Mouse (Mus musculus): ENCODE data around the gene Zbtb7a.
"Not testable (repeated sequence)": the region's sequence is repeated elsewhere in the genome, so short reads cannot be mapped to it uniquely, and the experiment has no call there.

DNA sequence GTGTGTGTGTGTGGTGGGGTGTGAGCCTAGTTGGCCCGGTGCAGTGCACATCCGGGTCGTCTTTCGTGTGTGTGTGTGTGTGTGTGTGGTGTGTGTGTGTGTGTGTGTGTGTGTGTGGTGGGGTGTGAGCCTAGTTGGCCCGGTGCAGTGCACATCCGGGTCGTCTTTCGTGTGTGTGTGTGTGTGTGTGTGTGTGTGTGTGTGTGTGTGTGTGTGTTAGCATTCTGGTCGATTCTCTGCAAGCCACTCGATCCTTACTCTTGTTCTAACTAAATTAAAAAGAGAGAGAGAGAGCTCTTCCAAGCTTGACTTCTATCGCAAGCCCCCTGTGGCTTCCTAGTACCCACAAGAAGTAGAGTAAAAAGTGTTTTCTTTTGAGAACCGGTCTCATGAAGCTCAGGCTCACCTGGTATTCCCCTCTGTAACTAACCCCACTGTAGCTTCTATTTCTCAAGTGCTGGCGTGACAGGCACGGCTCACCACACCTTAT, 34.4 kb downstream of the Zbtb7a start:
- not testable (repeated sequence) for TF ChIP-seq TAL1 (conservative IDR thresholded peaks at IDR 0.05; ENCODE audit: low read depth, low read length); CTCF (IDR thresholded peaks at IDR 0.05; ENCODE audit: low read depth, low read length); GATA1 (IDR thresholded peaks at IDR 0.05; ENCODE audit: borderline replicate concordance, low read length); GATA2 (IDR thresholded peaks at IDR 0.05; ENCODE audit: borderline replicate concordance, low read depth, low read length); POLR2AphosphoS5 (IDR thresholded peaks at IDR 0.05; ENCODE audit: insufficient replicate concordance, low read depth, low read length)

Data from G1E (cell line).